Comparison of ENCODE assay signal across 8 mouse cellular contexts in the genomic region with DNA sequence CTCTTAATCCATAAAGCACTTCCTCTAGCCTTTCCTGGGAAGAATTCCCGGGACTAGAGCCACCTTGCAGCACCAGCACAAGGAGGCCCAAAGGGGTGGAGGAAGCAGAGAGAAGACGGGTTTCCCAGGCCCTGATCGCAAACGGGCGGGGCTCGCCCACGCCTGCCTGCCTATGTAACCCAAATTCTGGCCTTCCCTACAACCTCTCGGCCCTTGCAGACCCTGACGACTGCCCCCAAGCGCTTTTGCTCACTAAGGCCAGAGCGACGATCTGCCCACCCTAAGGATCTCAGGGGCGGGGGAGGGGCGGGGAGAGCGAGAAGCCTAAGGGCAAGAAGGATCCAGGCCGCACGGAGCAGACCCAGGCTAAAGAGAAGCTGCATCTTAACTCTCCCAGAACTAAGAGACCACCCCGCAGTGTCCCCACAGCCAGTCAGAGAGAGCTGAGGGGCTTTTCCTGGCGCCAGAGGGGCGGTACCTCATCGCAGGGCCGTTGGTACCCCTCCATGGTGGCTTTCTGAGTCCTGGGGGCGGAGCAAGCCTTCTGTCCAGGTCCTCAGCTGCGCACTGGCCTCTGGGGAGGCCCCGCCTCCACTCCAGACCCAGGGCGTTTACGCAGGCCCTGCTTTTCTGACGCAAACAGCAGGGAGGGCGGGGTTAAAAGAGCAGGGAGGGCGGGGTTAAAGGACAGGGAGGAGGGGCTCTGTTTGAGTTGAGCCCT. TPM values are rescaled to one million over a fixed set of nuclear protein-coding genes. Genes with fewer than 3 reads are reported as not detected.
DNase-seq lines count a peak whose midpoint lies in the region; ATAC-seq and TF ChIP-seq lines count a peak whose summit lies in the region.

TSS of gene Dynlt3 (minus strand) at position 613 of the 721 bp plus-strand sequence.

- H3K4me2 ChIP-seq in heart, embryonic 13.5 days = peak within 1 kb of the TSS; percentile 68
- H3K4me2 ChIP-seq in liver, embryonic 14.5 days (ENCODE audit: low read depth) = peak within 1 kb of the TSS; percentile 63
- H3K4me2 ChIP-seq in neural tube, embryonic 11.5 days (ENCODE audit: low read depth) = peak within 1 kb of the TSS; percentile 51
- H3K4me2 ChIP-seq in stomach, postnatal 0 days (replicated peaks; ENCODE audit: low read depth) = peak within 1 kb of the TSS; percentile 49

- H3K4me3 ChIP-seq in heart, embryonic 13.5 days = peak within 1 kb of the TSS; percentile 63
- H3K4me3 ChIP-seq in liver, embryonic 14.5 days (ENCODE audit: insufficient read depth in 1 of 2, low read depth in 2 of 2, low read length in 2 of 2) = peak within 1 kb of the TSS; percentile 66 to 88
- peak within 1 kb of the TSS; percentile 37 for H3K4me3 ChIP-seq in neural tube, embryonic 11.5 days (ENCODE audit: low read depth, low read length)
- peak within 1 kb of the TSS; percentile 53 for H3K4me3 ChIP-seq in stomach, postnatal 0 days (ENCODE audit: low read depth, low read length)

- TF ChIP-seq EP300 in liver, embryonic 14.5 days (IDR thresholded peaks at IDR 0.05; ENCODE audit: low read depth) = no peak
- TF ChIP-seq EP300 in stomach, postnatal 0 days (optimal IDR thresholded peaks at IDR 0.05) = no peak

- peak; percentile 100 for ATAC-seq in erythroid progenitor cell, adult 5-6 weeks (replicated peaks; ENCODE audit: low FRiP score, poor library complexity, severe bottlenecking)
- ATAC-seq in heart, embryonic 13.5 days (ENCODE audit: extremely low read depth, insufficient number of reproducible peaks, low FRiP score, low TSS enrichment) = peak; percentile 93
- peak; percentile 99 for ATAC-seq in liver, embryonic 14.5 days (ENCODE audit: insufficient read depth)
- peak; percentile 99 for ATAC-seq in neural tube, embryonic 11.5 days (ENCODE audit: insufficient read depth, low FRiP score, low TSS enrichment)
- peak; percentile 99 for ATAC-seq in stomach, postnatal 0 days (ENCODE audit: low FRiP score, low TSS enrichment)

- TF ChIP-seq CTCF in liver, embryonic 14.5 days (IDR thresholded peaks at IDR 0.05; ENCODE audit: low read depth) = no peak
- no peak for TF ChIP-seq CTCF in stomach, postnatal 0 days (IDR thresholded peaks at IDR 0.05; ENCODE audit: low read depth)

- H3K36me3 ChIP-seq in heart, embryonic 13.5 days = no peaks in the 10 kb centered on the region
- no peaks in the 10 kb centered on the region for H3K36me3 ChIP-seq in liver, embryonic 14.5 days (replicated peaks; ENCODE audit: control insufficient read depth, insufficient read depth, low read depth)
- H3K36me3 ChIP-seq in neural tube, embryonic 11.5 days (ENCODE audit: control insufficient read depth, insufficient read depth, low read length) = no peaks in the 10 kb centered on the region
- H3K36me3 ChIP-seq in stomach, postnatal 0 days (ENCODE audit: control insufficient read depth, insufficient read depth, low read length) = no peaks in the 10 kb centered on the region

- peaks cover 2% of the 10 kb centered on the region; the same call in 1 of the 2 replicates for H3K4me1 ChIP-seq in heart, embryonic 13.5 days
- no peaks in the 10 kb centered on the region; a peak in 2 of 4 replicates for H3K4me1 ChIP-seq in liver, embryonic 14.5 days (replicated peaks; ENCODE audit: control insufficient read depth in 2 of 2, insufficient read depth in 2 of 2, low read length in 1 of 2)
- H3K4me1 ChIP-seq in neural tube, embryonic 11.5 days (ENCODE audit: control insufficient read depth, insufficient read depth, low read length) = no peaks in the 10 kb centered on the region
- no peaks in the 10 kb centered on the region for H3K4me1 ChIP-seq in stomach, postnatal 0 days (replicated peaks; ENCODE audit: control insufficient read depth, insufficient read depth)

- no peaks in the 10 kb centered on the region for H3K9me3 ChIP-seq in heart, embryonic 13.5 days
- H3K9me3 ChIP-seq in liver, embryonic 14.5 days (ENCODE audit: control insufficient read depth, low read length) = no peaks in the 10 kb centered on the region
- no peaks in the 10 kb centered on the region for H3K9me3 ChIP-seq in neural tube, embryonic 11.5 days (ENCODE audit: control insufficient read depth, low read length)
- no peaks in the 10 kb centered on the region for H3K9me3 ChIP-seq in stomach, postnatal 0 days (ENCODE audit: control insufficient read depth, low read length)

- H3K27ac ChIP-seq in heart, embryonic 13.5 days (replicated peaks) = peak within 1 kb of the TSS; percentile 84
- no peak within 1 kb of the TSS for H3K27ac ChIP-seq in liver, embryonic 14.5 days
- peak within 1 kb of the TSS; percentile 63; the same call in 1 of the 2 replicates for H3K27ac ChIP-seq in neural tube, embryonic 11.5 days (ENCODE audit: low read depth, low read length)
- H3K27ac ChIP-seq in stomach, postnatal 0 days (replicated peaks) = peak within 1 kb of the TSS; percentile 86

- no peaks in the 10 kb centered on the region for H3K27me3 ChIP-seq in heart, embryonic 13.5 days (replicated peaks)
- H3K27me3 ChIP-seq in liver, embryonic 14.5 days (ENCODE audit: control insufficient read depth, insufficient read depth, low read length) = no peaks in the 10 kb centered on the region
- H3K27me3 ChIP-seq in neural tube, embryonic 11.5 days (ENCODE audit: control insufficient read depth, insufficient read depth, low read length) = no peaks in the 10 kb centered on the region
- no peaks in the 10 kb centered on the region for H3K27me3 ChIP-seq in stomach, postnatal 0 days (ENCODE audit: control insufficient read depth, insufficient read depth, low read length)

- DNase-seq in CD4-positive, CD25-positive, alpha-beta regulatory T cell, adult 2 months (ENCODE audit: low read depth, low spot score) = peak; percentile 84
- peak; percentile 45 for DNase-seq in brain, embryonic 18.5 days (ENCODE audit: low read depth, low spot score)
- DNase-seq in kidney, postnatal 10 days = peak; percentile 90
- DNase-seq in liver, embryonic 14.5 days (ENCODE audit: low read depth in 3 of 3, low spot score in 3 of 3) = peak; percentile 61 to 65 (median 64)
- DNase-seq in neural tube, embryonic 11.5 days (ENCODE audit: low spot score) = peak; percentile 85
- DNase-seq in stomach, postnatal 0 days (ENCODE audit: low spot score) = peak; percentile 84

- WGBS in heart, embryonic 13.5 days = 5% methylated on average over 30 of the region's 30 CpGs
- WGBS in liver, embryonic 14.5 days (ENCODE audit: insufficient replicate concordance) = 5% methylated on average over 30 of the region's 30 CpGs
- WGBS in neural tube, embryonic 11.5 days = 11% methylated on average over 27 of the region's 30 CpGs
- 13% methylated on average over 27 of the region's 30 CpGs for WGBS in stomach, postnatal 0 days

- H3K9ac ChIP-seq in heart, embryonic 13.5 days = peak within 1 kb of the TSS; percentile 83
- H3K9ac ChIP-seq in liver, embryonic 14.5 days (replicated peaks) = peak within 1 kb of the TSS; percentile 49
- H3K9ac ChIP-seq in neural tube, embryonic 11.5 days (ENCODE audit: low read length) = peak within 1 kb of the TSS; percentile 60
- H3K9ac ChIP-seq in stomach, postnatal 0 days (ENCODE audit: low read length) = peak within 1 kb of the TSS; percentile 66

RNA-seq across cellular contexts. Expression of gene Dynlt3, which starts in this region (rescaled TPM):
- total RNA-seq in erythroid progenitor cell, adult 5-6 weeks (2015; ENCODE audit: low replicate concordance) = 9.2 and 14.4 TPM in 2 replicates
- 12.3 and 18.7 TPM in 2 replicates for total RNA-seq in erythroid progenitor cell, adult 5-6 weeks (2017; ENCODE audit: low replicate concordance)
- 61.2 and 64.6 TPM in 2 replicates for polyA plus RNA-seq in heart, embryonic 13.5 days (2015; fragmentation: Nextera tagmentation; extraction: Ambion mirVana)
- polyA plus RNA-seq in liver, embryonic 14.5 days (2012; rRNA removed) = 7.2 and 13.2 TPM in 2 replicates
- 27.9 TPM in 2 replicates for polyA plus RNA-seq in liver, embryonic 14.5 days (2014; fragmentation: Nextera tagmentation; extraction: Ambion mirVana)
- polyA plus RNA-seq in neural tube, embryonic 11.5 days (2014; fragmentation: Nextera tagmentation; extraction: Ambion mirVana) = 24.4 and 26.9 TPM in 2 replicates
- 98.7 and 104 TPM in 2 replicates for polyA plus RNA-seq in stomach, postnatal 0 days (2015; fragmentation: Nextera tagmentation; extraction: Ambion mirVana)
